Mouse (Mus musculus): Measurements from ENCODE around the gene Gm45716. TPM values are rescaled to one million over a fixed set of nuclear protein-coding genes. Genes with fewer than 3 reads are reported as not detected.
"Not testable (repeated sequence)": the region's sequence is repeated elsewhere in the genome, so short reads cannot be mapped to it uniquely, and the experiment has no call there.

Gene Gm45716
- total RNA-seq, 2 experiments from 2014 or later = 7.7 to 10.8 TPM

DNA sequence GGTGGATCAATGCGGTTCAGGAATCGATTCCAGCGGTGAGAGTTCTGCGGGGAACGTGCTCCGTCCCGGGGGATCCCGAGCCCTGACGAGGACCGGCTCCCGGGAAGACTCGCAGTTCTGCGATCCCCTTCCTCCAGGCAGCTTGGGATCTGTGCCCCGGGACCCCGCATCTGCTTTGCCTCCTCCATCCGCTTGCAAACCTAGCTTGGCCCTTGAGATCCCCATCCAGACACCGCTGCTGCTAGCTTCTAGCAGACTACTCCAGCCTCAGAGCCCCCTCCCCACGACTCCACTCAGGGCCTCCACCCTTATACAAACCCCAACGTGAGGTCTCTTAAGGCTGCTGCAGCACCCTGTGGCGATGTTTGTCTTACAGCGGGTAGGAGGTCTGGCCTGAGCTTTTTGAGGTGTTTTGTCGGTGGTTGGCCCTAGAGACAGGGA, 62.2 kb downstream of the Gm45716 start:
- DNase-seq (ENCODE audit: low spot score in 2 of 2) = no peak

DNA sequence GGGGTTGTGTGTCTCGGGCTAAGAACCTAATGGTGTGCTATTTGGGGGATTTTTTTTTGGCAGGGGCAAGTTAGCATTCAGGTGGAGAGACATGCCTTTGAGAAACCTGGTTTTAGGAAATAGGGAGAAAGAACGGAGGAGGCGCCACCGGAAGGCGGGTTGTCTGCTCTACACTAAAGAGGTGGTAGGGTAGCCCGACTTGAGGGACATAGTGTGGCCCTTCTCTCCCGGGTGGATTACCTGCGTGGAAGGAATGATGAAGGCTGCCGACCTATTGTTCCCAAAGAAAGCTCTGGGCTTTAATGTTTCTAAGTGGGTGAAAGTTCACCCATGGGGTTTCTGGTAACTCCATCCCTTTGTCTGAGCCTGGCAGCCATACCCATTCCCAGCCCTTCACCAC, 62.7 kb downstream of the Gm45716 start:
- DNase-seq (ENCODE audit: low spot score in 2 of 2) = peak in 1 of 2 experiments; percentile 44

DNA sequence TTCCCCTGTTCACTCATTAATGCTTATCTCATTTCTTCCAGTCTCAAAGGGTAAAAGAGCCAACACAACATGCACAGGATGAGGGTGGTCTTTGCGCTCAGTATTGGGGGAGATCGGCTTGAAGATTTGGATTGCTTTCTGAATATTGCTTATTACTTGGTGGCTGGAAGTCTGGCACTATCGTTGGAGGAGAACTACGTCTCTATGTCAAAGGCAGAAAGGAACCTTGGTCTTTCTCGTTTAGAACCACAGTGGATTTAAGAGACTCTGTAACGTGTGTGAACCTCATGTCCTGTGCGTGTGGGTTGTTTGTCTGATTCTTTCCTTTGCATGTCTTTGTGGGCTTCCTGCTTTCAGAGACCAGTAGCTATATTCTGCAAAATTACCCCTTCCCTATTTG, 63.2 kb downstream of the Gm45716 start:
- DNase-seq (ENCODE audit: low spot score in 2 of 2) = no peak

DNA sequence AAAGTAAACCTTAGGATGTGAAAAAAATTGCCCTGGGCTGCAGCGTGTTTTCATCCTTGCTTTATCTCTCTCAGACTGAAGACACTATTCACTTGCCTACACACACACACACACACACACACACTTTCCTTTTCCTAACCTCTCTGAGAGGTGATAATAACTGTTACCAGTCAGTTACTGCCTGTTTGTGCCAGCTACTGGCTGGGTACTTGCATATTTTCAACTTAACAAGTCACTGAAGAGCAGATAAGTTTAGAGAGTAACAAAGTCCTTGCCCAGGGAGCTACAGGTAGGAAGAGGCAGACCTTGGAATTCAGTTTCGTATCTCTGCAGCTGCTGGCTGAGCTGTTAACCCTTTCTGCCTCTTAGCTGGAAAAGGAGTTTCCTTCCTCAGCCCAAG, 64.4 kb downstream of the Gm45716 start:
- no peak for DNase-seq (ENCODE audit: low spot score in 2 of 2)

DNA sequence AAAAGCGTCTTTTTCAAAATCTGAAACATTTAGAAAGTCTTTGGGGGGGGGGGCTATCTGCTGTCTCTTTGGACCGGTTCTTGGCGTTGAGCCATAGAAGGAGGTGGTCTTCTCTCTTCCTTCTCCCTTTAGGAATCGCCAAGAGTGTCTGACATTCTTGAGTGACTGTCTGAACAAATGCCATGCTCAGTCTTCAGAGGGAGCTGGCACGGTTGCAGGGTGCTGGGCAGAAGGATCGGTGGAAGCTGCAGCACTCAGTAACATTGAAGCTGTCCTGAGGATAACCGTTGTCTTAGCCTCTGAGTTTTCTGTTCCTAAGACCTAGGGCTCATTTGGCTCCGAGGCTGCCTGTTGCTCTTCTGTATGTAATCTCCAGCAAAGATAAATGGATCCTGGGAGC, 64.9 kb downstream of the Gm45716 start:
- DNase-seq (ENCODE audit: low spot score in 2 of 2) = peak in 1 of 2 experiments; percentile 41

DNA sequence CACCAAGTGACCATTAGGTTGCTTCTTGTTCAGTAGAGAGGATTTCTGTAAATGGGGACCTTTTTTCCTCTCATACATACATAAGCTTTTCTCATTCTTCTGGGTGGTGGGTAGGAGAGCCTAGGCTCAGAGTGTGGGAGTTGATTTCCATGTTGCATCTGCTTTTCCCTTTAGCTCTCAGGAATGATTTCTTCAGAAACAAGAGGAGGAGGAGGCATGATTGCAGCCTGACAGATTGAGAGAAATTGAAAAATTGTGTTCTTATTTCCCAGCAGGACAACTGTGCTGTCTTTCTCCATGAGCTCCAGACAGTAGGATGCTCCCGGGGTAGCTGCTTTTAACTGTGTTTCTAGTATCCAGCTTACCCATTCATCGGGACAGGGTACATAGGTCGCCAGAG, 67.1 kb downstream of the Gm45716 start:
- no peak for DNase-seq (ENCODE audit: low spot score in 2 of 2)

DNA sequence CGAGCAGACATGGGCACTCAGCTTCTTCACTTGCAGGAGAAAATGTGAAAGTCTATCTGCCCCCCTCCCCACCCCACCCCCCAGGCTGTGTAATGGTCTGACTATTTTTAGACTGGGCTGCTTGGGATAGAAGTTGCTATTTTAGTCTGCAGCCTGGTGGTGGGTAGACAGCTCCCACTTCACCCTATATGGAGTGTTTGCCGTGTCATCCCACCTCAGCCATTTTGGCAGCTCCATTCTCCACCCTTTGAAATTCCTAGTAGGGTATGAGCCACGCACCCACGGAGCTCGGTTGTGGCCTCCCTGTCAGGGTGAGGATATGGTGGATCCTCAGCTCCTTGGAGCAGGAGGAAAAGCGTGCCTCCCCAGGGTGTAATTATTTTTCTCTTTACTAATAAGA, 68.2 kb downstream of the Gm45716 start:
- DNase-seq (ENCODE audit: low spot score in 2 of 2) = no peak

DNA sequence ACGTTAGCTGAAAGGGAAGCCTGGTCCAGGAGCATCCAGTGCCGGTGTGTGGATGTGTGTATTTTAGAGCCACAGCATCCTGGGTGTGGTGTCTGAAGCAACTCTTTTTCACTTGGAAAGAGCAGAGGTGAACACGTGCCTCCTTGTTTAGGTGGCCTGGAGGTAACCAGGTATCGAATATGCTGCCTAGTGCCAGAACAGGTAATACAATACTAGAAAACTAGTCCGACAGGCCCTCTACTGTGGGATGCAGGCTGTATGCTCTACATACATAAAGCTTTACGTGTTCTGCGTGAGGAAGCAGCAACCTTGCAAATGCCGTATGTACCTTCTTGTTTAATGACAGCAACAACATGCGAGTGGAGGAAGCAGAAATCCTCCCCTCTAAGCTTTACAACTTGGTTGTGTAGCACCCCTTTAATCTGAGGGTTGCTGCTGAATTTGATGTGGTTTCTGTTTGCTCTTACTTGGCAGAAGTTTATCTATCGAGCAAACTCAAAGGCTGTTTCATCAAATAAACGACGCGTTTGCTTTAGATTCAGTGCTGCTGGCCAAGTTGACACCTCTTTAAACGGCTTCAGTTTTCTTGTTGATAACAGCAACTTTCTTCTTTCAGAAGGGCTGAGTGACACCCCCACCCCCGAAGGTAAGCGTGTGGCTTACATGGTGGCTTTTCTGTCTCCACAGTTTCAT, 69.5 kb downstream of the Gm45716 start:
- DNase-seq (ENCODE audit: low spot score in 2 of 2) = no peak

DNA sequence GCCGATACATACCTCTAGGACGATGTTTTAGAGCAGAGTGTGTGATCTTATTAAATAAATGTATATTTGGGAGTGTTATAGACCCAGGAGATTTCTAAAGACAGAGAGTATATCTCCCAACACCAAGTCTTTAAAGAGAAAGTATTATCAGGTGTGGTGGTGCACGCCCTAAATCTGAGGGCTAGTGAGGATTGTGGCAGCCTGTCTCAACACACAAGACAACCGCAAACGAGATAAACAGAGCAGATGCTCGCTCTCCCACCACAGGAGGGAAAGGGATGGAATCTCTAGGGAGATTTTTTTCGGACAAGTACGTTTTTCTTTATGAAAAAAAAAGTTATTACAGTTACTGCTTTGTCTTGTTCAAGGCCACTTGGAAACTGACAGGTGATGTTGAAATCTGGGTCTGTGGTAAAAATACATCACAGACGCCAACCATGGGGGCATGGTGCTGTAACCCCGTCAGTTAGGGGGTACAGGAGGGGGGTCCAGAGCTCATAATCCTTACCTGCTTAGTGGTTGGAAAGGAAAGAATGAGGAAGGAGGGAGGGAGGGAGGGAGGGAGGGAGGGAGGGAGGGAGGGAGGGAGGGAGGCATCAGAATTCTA, 70.9 kb downstream of the Gm45716 start:
- DNase-seq (ENCODE audit: low spot score in 2 of 2) = no peak

DNA sequence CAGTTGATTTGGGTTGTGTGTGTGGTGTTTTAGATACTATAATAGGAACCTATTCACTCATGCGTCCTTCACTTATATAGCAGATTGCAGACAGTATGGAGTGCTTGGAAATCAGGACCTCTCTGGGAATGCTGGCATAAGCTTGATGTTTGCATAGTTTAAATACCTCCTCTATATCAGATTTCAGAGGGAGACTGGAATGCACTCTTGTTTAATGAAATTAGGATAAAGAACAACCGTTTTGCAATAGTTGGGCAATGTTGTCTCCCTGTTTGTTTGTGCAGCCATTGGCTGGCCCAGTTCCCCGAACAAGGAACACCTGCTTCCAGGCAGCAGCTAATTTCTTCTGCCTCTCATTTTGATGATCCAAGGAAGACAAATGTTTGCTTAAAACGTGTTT, 71.6 kb downstream of the Gm45716 start:
- DNase-seq (ENCODE audit: low spot score in 2 of 2) = no peak

DNA sequence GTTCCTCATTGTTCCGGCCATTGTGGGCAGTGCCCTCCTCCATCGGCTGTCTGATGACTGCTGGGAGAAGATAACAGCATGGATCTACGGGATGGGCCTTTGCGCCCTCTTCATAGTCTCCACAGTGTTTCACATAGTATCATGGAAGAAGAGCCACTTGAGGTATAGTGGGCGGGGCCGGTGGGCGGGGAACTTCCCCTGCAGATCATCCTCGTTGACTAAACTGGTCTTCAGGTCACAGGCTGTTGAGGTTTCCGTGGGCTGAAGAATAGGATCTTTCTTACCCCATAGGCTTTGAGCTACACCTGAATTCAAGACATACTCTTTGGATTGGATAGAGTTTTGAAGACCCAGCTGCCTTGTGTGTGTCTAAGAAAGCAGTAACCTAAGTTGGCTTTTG, 72.3 kb downstream of the Gm45716 start:
- no peak for DNase-seq (ENCODE audit: low spot score in 2 of 2)

DNA sequence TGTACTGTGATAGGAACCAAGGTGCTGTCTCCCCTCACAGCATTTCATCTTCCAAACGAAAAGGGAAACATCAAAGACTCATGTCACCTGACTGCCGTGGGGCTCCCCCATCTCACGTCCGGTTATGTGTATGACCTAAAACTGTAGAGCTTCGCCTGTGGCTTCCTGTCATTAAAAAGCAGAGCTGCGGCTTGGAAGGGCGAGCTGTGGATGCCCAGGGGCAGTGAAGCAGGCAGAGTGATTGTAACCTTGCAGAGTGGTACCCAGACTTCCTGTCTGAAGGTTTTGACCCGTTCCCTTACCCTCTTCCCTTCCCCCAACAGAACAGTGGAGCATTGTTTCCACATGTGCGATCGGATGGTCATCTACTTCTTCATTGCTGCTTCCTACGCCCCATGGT, 76.7 kb downstream of the Gm45716 start:
- no peak for DNase-seq (ENCODE audit: low spot score in 2 of 2)

DNA sequence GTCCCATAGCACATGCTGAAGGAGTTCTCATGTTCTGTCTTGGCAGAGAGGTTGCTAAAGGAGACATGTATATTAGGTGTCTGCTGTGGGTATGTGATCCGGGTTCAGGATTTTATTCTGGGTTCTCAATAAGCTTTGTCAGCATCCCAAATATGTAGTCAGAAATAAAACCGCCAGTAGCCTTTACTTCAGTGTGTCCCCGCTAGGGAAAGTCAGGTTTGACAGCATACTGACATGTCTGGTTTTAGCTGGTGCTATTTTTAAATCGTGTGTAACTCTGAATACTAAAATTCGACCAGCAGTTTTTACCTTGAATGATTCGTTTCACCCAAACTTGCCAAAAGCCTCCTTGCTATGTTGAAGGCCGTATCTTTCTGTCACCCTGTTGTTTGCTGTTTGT, 78.1 kb downstream of the Gm45716 start:
- no peak for DNase-seq (ENCODE audit: low spot score in 2 of 2)

DNA sequence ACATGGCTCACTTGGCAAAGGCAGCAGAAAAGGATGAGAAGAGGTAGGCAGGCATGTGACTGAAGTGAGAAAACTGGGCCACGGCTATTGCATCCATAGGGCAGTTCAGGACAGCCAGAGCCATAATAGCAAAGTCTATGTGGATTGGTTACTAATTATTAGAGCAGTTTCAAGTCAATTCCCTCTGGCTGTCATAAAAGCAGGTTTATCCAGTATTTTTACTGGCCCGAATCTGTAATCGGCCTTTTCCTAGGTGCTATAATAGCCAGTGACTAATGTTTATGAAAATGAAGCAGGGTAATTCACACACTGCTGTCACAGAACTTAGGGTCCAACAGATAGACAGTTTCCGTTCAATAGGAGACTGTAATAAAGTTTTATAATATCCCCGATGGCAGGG, 81.5 kb downstream of the Gm45716 start:
- DNase-seq (ENCODE audit: low spot score in 2 of 2) = no peak

DNA sequence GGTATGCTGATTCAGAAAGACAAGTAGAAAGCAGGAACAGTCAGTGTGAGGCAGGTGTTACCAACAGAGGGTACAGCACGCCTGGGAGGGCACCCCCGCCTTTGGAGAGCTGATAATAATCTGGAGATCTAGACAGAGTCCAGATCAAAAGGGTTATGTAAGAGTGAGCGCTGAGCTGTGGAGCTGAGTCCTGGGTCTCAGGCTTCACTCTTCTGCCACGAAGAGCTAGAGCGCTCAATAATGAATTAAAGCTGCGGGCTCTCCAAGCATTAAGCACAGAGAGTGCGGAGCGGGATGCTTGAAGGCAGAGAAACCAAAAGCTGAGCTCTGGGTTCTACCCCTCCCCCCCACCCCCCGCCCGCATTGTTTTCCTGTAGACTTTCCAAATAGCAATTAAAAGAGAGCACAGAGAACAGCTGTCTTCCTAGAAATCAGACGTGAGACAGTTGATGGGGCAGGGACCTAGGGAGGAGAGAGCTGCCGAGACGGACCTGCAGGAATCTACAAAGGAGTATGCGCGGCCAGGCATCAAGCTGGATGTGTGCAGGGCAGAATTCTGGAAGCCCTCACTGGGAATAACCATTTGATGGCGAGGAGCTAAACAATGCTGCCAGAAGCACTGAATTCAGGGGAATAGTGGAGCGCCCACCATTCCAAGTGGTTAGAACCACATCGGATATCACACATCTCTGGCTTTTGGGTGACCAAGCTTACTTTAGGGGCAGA, 82.1 kb downstream of the Gm45716 start:
- DNase-seq (ENCODE audit: low spot score in 2 of 2) = no peak

DNA sequence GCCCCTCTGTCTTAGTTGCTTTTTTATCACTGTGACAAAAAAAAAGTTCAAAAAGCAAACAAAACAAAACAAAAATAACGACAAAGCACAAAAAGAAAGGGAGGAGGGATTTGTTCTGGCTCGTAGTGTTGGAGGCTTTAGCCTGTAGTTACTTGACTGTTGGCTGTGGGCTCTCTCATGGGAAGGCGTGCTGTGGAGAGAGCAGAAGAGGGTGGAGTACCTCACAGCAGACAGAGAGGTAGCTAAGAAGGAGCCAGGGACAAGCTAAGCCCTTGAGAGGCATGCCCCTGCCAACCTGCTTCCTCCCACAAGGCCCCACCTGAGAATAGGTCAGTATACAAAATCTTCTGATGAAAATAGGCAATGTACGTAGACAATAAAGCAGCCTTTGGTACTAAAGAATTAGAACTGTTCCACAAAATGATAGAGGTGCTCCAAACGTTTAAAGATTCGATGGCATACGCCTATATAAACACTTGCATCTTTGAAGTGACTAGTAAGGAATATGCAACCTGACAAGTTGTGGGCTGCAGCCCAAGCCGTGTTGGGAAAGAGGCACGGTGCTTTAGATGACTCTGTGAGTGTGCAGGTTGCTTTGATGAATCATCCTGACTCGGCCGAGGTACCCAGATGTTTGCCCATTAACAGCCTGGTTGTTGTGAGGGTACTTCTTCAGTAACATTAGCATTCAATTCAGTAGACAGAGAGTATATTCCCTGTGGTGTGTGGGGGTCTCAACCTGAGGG, 82.8 kb downstream of the Gm45716 start:
- no peak for DNase-seq (ENCODE audit: low spot score in 2 of 2)

DNA sequence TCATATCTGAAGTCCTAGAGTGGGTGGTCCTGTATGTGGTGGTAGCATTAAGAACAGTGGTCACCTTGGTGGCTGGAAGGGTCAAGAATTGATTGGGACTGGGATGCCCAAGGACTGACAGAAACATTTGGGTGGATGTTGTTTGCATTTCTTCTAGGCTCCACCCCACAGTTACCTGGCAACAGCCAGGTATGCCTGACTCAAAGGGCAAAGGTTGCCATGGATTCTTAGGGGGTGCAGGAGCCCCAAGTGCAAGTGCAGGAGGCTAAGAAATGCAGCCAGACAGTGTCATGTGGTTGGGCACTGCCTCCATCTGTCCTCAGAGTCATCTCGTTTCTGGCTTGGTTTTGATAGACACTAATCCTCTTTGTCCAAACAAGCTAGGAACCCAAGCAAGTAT, 86.7 kb downstream of the Gm45716 start:
- DNase-seq (ENCODE audit: low spot score in 2 of 2) = no peak

DNA sequence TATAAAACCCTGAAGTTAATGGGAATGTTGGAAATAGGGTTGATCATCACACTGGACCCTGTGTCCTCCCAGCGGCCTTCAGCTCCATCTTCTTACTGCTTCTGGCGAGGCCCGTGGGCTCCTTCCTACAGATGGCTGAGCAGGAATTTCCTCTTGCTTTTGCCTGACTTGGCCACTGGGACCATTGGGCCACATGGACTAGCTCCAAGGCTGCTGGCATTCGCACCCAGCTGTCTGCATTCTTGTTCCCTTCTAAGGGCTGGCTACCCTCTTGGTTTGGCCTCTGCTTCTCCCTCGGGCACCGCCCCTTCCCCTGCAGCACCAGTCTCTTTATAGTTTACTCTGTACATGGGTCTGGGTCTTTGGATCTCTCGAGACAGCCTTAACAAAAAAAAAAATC, 88.2 kb downstream of the Gm45716 start:
- peak; percentile 32 to 38 for DNase-seq (ENCODE audit: low spot score in 2 of 2)

DNA sequence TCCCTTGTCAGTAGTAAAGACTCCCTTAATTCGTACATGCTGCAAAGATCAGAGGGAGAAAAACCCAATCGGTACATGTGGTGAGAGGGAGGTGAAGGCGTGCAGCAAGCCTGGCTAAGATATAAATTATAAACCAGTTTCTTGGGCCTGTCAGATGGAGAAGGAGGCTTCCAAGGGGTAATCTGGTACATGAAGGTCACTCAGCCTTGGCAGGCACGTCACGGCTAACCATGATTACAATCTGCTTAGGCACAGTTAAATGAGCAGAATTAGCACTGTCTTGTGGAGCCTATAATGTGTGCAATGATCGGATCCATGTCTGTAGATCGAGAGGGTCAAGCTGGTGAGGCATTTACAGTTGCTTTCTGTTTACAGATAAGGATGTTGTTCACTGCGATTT, 88.7 kb downstream of the Gm45716 start:
- no peak for DNase-seq (ENCODE audit: low spot score in 2 of 2)

DNA sequence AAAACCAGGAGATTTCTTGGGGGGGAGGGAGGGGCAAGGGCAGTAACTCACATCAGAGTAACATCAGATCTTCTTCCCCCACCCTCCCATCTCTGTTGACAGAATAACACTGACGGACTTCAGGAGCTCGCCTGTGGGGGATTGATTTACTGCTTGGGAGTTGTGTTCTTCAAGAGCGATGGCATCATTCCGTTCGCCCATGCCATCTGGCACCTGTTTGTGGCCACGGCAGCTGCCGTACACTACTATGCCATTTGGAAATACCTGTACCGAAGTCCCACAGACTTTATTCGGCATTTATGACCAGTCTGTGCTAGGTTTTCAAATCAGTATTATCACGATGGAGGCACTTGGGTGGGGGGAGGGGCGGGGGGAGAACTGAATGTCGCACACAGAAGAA, 89.1 kb downstream of the Gm45716 start:
- no peak for DNase-seq (ENCODE audit: low spot score in 2 of 2)

DNA sequence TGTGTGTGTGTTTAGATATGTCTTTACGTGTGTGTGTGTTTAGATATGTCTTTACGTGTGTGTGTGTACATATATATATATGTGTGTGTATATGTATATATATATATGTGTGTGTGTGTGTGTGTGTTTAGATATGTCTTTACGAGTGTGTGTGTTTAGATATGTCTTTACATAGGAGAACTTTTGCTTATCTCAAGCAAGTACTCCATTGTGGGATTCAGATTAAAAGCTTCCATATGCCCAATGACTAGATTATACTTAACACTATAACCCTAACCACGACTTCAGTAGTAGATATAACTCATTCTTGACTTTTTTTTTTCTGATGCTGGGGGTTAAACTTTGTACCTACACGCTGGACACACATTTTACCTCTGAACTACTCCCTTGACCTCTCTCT, 92.6 kb downstream of the Gm45716 start:
- no peak for DNase-seq (ENCODE audit: low spot score in 2 of 2)

DNA sequence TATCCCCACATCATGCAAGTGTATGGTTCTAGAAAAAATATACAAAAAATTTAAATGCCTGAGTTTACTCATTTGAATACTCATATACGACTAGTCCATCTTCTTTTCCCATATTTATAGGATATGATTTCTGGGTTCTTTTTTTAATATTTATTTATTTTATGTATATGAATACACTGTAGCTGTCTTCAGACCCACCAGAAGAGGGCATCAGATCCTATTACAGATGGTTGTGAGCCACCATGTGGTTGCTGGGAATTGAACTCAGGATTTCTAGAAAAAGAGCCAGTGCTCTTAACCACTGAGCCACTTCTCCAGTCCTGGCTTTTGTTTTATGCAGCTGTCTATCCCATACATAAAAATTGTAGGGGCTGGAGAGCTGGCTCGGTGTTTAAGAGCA, 94.5 kb downstream of the Gm45716 start:
- not testable (repeated sequence) for DNase-seq (ENCODE audit: low spot score in 2 of 2)

All from layer of hippocampus, postnatal 10 days (tissue).